Mouse (Mus musculus) midbrain, embryonic 14.5 days (tissue): ENCODE results near the gene Dph2. TPM values are rescaled to one million over a fixed set of nuclear protein-coding genes. Genes with fewer than 3 reads are reported as not detected.

ENCODE experiments used
- ATAC-seq: fragments of 200-750 bp; cut with Nextera tagmentation; 2 replicates; pipeline ENCODE4 v1.8.0; 2017; ENCODE audit warnings: moderate number of reproducible peaks, moderate library complexity; ENCODE audit not compliant: low FRiP score, low TSS enrichment
- DNase-seq: peaks from one replicate; pipeline ENCODE4 v3.0.0-alpha.2; 2015
- H3K27ac ChIP-seq: fragments of 300-500 bp; sonication (generic); replicated peaks from 2 replicates; pipeline ENCODE4 v1.5.1; 2014; ENCODE audit warnings: mild to moderate bottlenecking, low read depth, low read length, moderate library complexity
- H3K27me3 ChIP-seq: fragments of 300-500 bp; sonication (generic); 2 replicates; pipeline ENCODE4 v1.6.1; 2014; ENCODE audit warnings: low read length, control low read depth, mixed read lengths; ENCODE audit not compliant: control insufficient read depth, insufficient read depth
- H3K36me3 ChIP-seq: fragments of 300-500 bp; sonication (generic); 2 replicates; pipeline ENCODE4 v1.6.1; 2014; ENCODE audit warnings: low read length, control low read depth; ENCODE audit not compliant: control insufficient read depth, insufficient read depth
- H3K4me1 ChIP-seq: fragments of 300-500 bp; sonication (generic); 2 replicates; pipeline ENCODE4 v1.6.1; 2014; ENCODE audit warnings: mild to moderate bottlenecking, antibody characterized with exemption, low read length, control low read depth; ENCODE audit not compliant: control insufficient read depth, insufficient read depth
- H3K4me2 ChIP-seq: fragments of 300-500 bp; sonication (generic); 2 replicates; pipeline ENCODE4 v1.6.1; 2014; ENCODE audit warnings: mild to moderate bottlenecking, low read length, moderate library complexity
- H3K4me3 ChIP-seq: fragments of 300-500 bp; sonication (generic); replicated peaks from 2 replicates; pipeline ENCODE4 v1.5.1; 2014; ENCODE audit warnings: low read depth, low read length
- H3K9ac ChIP-seq: fragments of 300-500 bp; sonication (generic); replicated peaks from 2 replicates; pipeline ENCODE4 v1.6.1; 2014; ENCODE audit warnings: mild to moderate bottlenecking, low read length, moderate library complexity
- H3K9me3 ChIP-seq: fragments of 300-500 bp; sonication (generic); 2 replicates; pipeline ENCODE4 v1.6.1; 2016; ENCODE audit warnings: low read length, control low read depth, mixed read lengths; ENCODE audit not compliant: control insufficient read depth
- WGBS: fragments of 180-500 bp; shearing (Covaris S2); extraction: QIAGEN DNeasy Blood & Tissue Kit; methylation state at CpG from one replicate; pipeline ENCODE4 v1.1.7; 2014; 5-methylcytosine and 5-hydroxymethylcytosine counted together
- polyA plus RNA-seq: library from polyadenylated mRNA; unstranded; fragments of >200 nt; fragmentation: Nextera tagmentation; extraction: Ambion mirVana; gene quantifications from 2 replicates; pipeline ENCODE4 v1.2.1, GENCODE M21; 2014

The Dph2 gene
- polyA plus RNA-seq, result 20.6 and 26.1 TPM in 2 replicates

GRCm38 (mm10) chr4:117891738-117892161, at the start of gene Dph2:
Gene Dph2, minus strand, starts transcription at chr4:117892032.
- Histone ChIP-seq H3K4me3 (peak within 1 kb of the TSS; percentile 67), H3K4me2 (peak within 1 kb of the TSS; percentile 89), H3K27ac (no peak within 1 kb of the TSS), H3K9me3 (no peaks in the 10 kb centered on the region), H3K9ac (peak within 1 kb of the TSS; percentile 34; the same call in 1 of the 2 replicates), H3K4me1 (peaks cover 6% of the 10 kb centered on the region; the same call in 1 of the 2 replicates), H3K27me3 (no peaks in the 10 kb centered on the region), H3K36me3 (peaks cover 48% of the 10 kb centered on the region)
- peak; percentile 85 for ATAC-seq
- DNase-seq, result peak; percentile 95
- under 1% methylated on average over 21 of the region's 21 CpGs for WGBS

- no peak for ATAC-seq
Observed at GRCm38 (mm10) chr4:117936964-117937363, 45.1 kb upstream of the Dph2 start.

GRCm38 (mm10) chr4:117934081-117934480, 42.2 kb upstream of the Dph2 start:
- H3K9ac ChIP-seq, result no peak overlapping the region
- H3K27ac ChIP-seq, result no peak overlapping the region
- H3K27me3 ChIP-seq, result peaks cover 12% of the 10 kb centered on the region
- H3K4me1 ChIP-seq, result peaks cover 7% of the 10 kb centered on the region
- no peak overlapping the region for H3K4me2 ChIP-seq
- H3K9me3 ChIP-seq, result no peaks in the 10 kb centered on the region
- peaks cover 3% of the 10 kb centered on the region; the same call in 1 of the 2 replicates for H3K36me3 ChIP-seq
- ATAC-seq, result no peak
- H3K4me3 ChIP-seq, result no peak overlapping the region
- 92% methylated on average over 4 of the region's 4 CpGs for WGBS
- DNase-seq, result no peak

More at GRCm38 (mm10) chr4:117936964-117937363, 45.1 kb upstream of the Dph2 start:
- DNase-seq, result no peak
- Histone ChIP-seq H3K36me3 (peaks cover 10% of the 10 kb centered on the region; the same call in 1 of the 2 replicates), H3K4me2 (no peak overlapping the region), H3K27ac (no peak overlapping the region), H3K9ac (no peak overlapping the region), H3K9me3 (no peaks in the 10 kb centered on the region), H3K4me1 (no peaks in the 10 kb centered on the region), H3K27me3 (no peaks in the 10 kb centered on the region), H3K4me3 (no peak overlapping the region)
- WGBS, result 100% methylated on average over 5 of the region's 5 CpGs

GRCm38 (mm10) chr4:117933248-117933647, 41.4 kb upstream of the Dph2 start:
- WGBS, result 87% methylated on average over 5 of the region's 5 CpGs
- Histone ChIP-seq H3K9me3 (no peaks in the 10 kb centered on the region), H3K4me2 (no peak overlapping the region), H3K27me3 (peaks cover 20% of the 10 kb centered on the region), H3K9ac (no peak overlapping the region), H3K4me1 (peaks cover 10% of the 10 kb centered on the region), H3K4me3 (no peak overlapping the region), H3K27ac (no peak overlapping the region), H3K36me3 (peaks cover 3% of the 10 kb centered on the region; the same call in 1 of the 2 replicates)
- DNase-seq (no peak), ATAC-seq (no peak)

GRCm38 (mm10) chr4:117929391-117929881, 37.6 kb upstream of the Dph2 start, which contains the start of gene Artn:
Gene Artn, minus strand, starts transcription at chr4:117929763.
- H3K27ac ChIP-seq, result no peak within 1 kb of the TSS
- ATAC-seq, result no peak
- H3K4me1 ChIP-seq, result peaks cover 16% of the 10 kb centered on the region
- peak within 1 kb of the TSS; percentile 47 for H3K4me2 ChIP-seq
- peaks cover 46% of the 10 kb centered on the region for H3K27me3 ChIP-seq
- DNase-seq, result no peak
- peak within 1 kb of the TSS; percentile 34; the same call in 1 of the 2 replicates for H3K9ac ChIP-seq
- H3K36me3 ChIP-seq, result no peaks in the 10 kb centered on the region
- H3K9me3 ChIP-seq, result no peaks in the 10 kb centered on the region
- H3K4me3 ChIP-seq, result peak within 1 kb of the TSS; percentile 24; the same call in 1 of the 2 replicates
- WGBS, result under 1% methylated on average over 33 of the region's 33 CpGs

- Histone ChIP-seq H3K4me1 (peaks cover 16% of the 10 kb centered on the region), H3K9ac (no peak overlapping the region), H3K4me2 (peak overlapping the region; percentile 47), H3K27me3 (peaks cover 46% of the 10 kb centered on the region), H3K4me3 (no peak overlapping the region), H3K27ac (no peak overlapping the region), H3K9me3 (no peaks in the 10 kb centered on the region), H3K36me3 (no peaks in the 10 kb centered on the region)
- ATAC-seq (no peak), DNase-seq (peak; percentile 69)
- 3% methylated on average over 13 of the region's 13 CpGs for WGBS
Observed at GRCm38 (mm10) chr4:117928699-117929241, 36.9 kb upstream of the Dph2 start.

- peak; percentile 10; the same call in 1 of the 2 replicates for ATAC-seq
- peaks cover 46% of the 10 kb centered on the region for H3K27me3 ChIP-seq
- peaks cover 16% of the 10 kb centered on the region for H3K4me1 ChIP-seq
- no peak overlapping the region for H3K27ac ChIP-seq
- 13% methylated on average over 6 of the region's 6 CpGs for WGBS
- H3K9ac ChIP-seq, result no peak overlapping the region
- H3K4me3 ChIP-seq, result no peak overlapping the region
- H3K9me3 ChIP-seq, result no peaks in the 10 kb centered on the region
- peak; percentile 88 for DNase-seq
- H3K36me3 ChIP-seq, result no peaks in the 10 kb centered on the region
- no peak overlapping the region for H3K4me2 ChIP-seq
Observed at GRCm38 (mm10) chr4:117928234-117928633, 36.4 kb upstream of the Dph2 start.

- H3K4me1 ChIP-seq, result peaks cover 16% of the 10 kb centered on the region
- peak overlapping the region; percentile 47 for H3K4me3 ChIP-seq
- H3K9ac ChIP-seq, result peak overlapping the region; percentile 60
- H3K4me2 ChIP-seq, result peak overlapping the region; percentile 92
- peaks cover 46% of the 10 kb centered on the region for H3K27me3 ChIP-seq
- H3K27ac ChIP-seq, result peak overlapping the region; percentile 28; the same call in 1 of the 2 replicates
- peak; percentile 89 for DNase-seq
- H3K9me3 ChIP-seq, result no peaks in the 10 kb centered on the region
- peak; percentile 77 for ATAC-seq
- WGBS, result under 1% methylated on average over 71 of the region's 71 CpGs
- H3K36me3 ChIP-seq, result no peaks in the 10 kb centered on the region
Observed at GRCm38 (mm10) chr4:117926545-117927482, 35.0 kb upstream of the Dph2 start.
